Mouse (Mus musculus): ENCODE data around the gene Phc1. TPM values are rescaled to one million over a fixed set of nuclear protein-coding genes. Genes with fewer than 3 reads are reported as not detected.

Phc1 gene
- polyA plus RNA-seq, 1 experiment from 2014 or later = 7.4 TPM

GRCm38 (mm10) chr6:122310187-122310820, 30.1 kb downstream of the Phc1 start:
- WGBS = 62% methylated on average over 5 of the region's 5 CpGs
- H3K4me2 ChIP-seq (ENCODE audit: low read depth, low read length) = peak overlapping the region; percentile 71
- 0 out of 2 replicates have a peak, but pooled peaks cover 3% of the 10 kb centered on the region for H3K36me3 ChIP-seq (ENCODE audit: control insufficient read depth, insufficient read depth, low read length)
- H3K27me3 ChIP-seq (replicated peaks; ENCODE audit: control insufficient read depth, insufficient read depth, low read length) = no peaks in the 10 kb centered on the region
- peaks cover 11% of the 10 kb centered on the region; the same call in 1 of the 2 replicates for H3K4me1 ChIP-seq (ENCODE audit: control insufficient read depth, insufficient read depth, low read length)
- peak overlapping the region; percentile 93 for H3K4me3 ChIP-seq (ENCODE audit: low read length)
- H3K9me3 ChIP-seq (ENCODE audit: control insufficient read depth, low read length) = no peaks in the 10 kb centered on the region
- no peak for ATAC-seq
- peak overlapping the region; percentile 91 for H3K9ac ChIP-seq (ENCODE audit: low read depth, low read length)
- no peak overlapping the region for H3K27ac ChIP-seq (ENCODE audit: low read length)

DNA sequence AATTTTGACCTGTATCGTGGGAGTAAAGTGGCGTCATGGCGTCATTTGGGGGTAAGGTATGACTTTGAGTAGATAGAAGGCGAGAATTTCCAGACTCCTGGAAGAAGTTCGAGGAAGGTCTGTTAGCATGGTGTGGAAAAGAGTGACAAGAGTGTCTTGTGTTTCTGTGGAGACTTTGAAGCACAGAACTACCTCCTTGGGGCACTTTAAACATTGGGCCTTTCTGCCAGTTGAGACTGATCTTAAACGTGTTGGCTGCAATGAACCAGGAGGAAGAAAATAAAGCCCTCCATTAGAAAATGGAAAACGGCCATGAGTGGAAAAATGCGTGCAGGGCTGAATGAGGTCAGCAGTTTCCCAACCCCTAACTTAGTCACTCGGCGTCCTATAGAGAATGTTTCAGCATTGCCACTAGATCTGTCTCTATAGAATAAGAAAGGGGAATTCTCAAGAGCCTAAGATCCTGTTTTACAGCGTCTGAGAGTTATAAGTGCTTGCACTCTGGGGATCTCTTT, 30.9 kb downstream of the Phc1 start:
- WGBS = 6% methylated on average over 11 of the region's 11 CpGs
- Histone ChIP-seq H3K9me3 (ENCODE audit: control insufficient read depth, low read length) (no peaks in the 10 kb centered on the region), H3K27me3 (replicated peaks; ENCODE audit: control insufficient read depth, insufficient read depth, low read length) (no peaks in the 10 kb centered on the region), H3K4me1 (ENCODE audit: control insufficient read depth, insufficient read depth, low read length) (peaks cover 11% of the 10 kb centered on the region; the same call in 1 of the 2 replicates), H3K36me3 (ENCODE audit: control insufficient read depth, insufficient read depth, low read length) (0 out of 2 replicates have a peak, but pooled peaks cover 3% of the 10 kb centered on the region), H3K4me3 (ENCODE audit: low read length) (peak overlapping the region; percentile 93), H3K9ac (ENCODE audit: low read depth, low read length) (peak overlapping the region; percentile 91), H3K4me2 (ENCODE audit: low read depth, low read length) (peak overlapping the region; percentile 71), H3K27ac (ENCODE audit: low read length) (0 out of 2 replicates have a peak overlapping the region, but pooled peaks have one; percentile 11)
- ATAC-seq = no peak

- ATAC-seq = peak; percentile 100
Observed at GRCm38 (mm10) chr6:122308505-122309393, 31.6 kb downstream of the Phc1 start, which contains the start of gene M6pr. TSS of gene M6pr (plus strand) at chr6:122308720.

DNA sequence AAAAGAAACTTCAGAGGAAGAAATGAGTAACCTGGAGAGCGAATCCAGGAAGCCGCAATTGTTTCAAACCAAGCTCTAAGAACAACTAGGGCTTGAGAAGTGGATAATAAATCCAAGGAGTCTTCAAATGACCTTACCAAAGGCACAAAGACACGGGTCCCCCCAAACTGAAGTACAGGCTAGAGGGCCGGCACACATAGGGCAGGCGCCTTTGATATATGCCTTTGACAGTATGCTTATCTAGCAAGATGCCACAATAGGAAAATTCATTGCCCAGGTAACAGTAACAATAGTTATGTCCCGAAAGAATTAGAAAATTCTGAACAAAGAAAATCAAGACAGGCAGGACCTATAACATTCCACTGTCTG, 32.2 kb downstream of the Phc1 start:
- H3K36me3 ChIP-seq (ENCODE audit: control insufficient read depth, insufficient read depth, low read length) = no peaks in the 10 kb centered on the region
- peaks cover 11% of the 10 kb centered on the region; the same call in 1 of the 2 replicates for H3K4me1 ChIP-seq (ENCODE audit: control insufficient read depth, insufficient read depth, low read length)
- no peaks in the 10 kb centered on the region for H3K9me3 ChIP-seq (ENCODE audit: control insufficient read depth, low read length)
- H3K4me2 ChIP-seq (ENCODE audit: low read depth, low read length) = no peak overlapping the region; the same call in 1 of the 2 replicates
- H3K4me3 ChIP-seq (ENCODE audit: low read length) = peak overlapping the region; percentile 93
- no peak overlapping the region for H3K9ac ChIP-seq (ENCODE audit: low read depth, low read length)
- H3K27ac ChIP-seq (ENCODE audit: low read length) = no peak overlapping the region
- 66% methylated on average over 6 of the region's 6 CpGs for WGBS
- H3K27me3 ChIP-seq (replicated peaks; ENCODE audit: control insufficient read depth, insufficient read depth, low read length) = no peaks in the 10 kb centered on the region
- ATAC-seq = peak; percentile 22

More at GRCm38 (mm10) chr6:122308505-122309393, 31.6 kb downstream of the Phc1 start, which contains the start of gene M6pr:
- Histone ChIP-seq H3K4me3 (ENCODE audit: low read length) (peak within 1 kb of the TSS; percentile 93), H3K9ac (ENCODE audit: low read depth, low read length) (peak within 1 kb of the TSS; percentile 91), H3K4me1 (ENCODE audit: control insufficient read depth, insufficient read depth, low read length) (peaks cover 11% of the 10 kb centered on the region; the same call in 1 of the 2 replicates), H3K36me3 (ENCODE audit: control insufficient read depth, insufficient read depth, low read length) (no peaks in the 10 kb centered on the region), H3K4me2 (ENCODE audit: low read depth, low read length) (peak within 1 kb of the TSS; percentile 71), H3K27ac (ENCODE audit: low read length) (peak within 1 kb of the TSS; percentile 80), H3K27me3 (replicated peaks; ENCODE audit: control insufficient read depth, insufficient read depth, low read length) (no peaks in the 10 kb centered on the region), H3K9me3 (ENCODE audit: control insufficient read depth, low read length) (no peaks in the 10 kb centered on the region)
- WGBS = under 1% methylated on average over 49 of the region's 49 CpGs

DNA sequence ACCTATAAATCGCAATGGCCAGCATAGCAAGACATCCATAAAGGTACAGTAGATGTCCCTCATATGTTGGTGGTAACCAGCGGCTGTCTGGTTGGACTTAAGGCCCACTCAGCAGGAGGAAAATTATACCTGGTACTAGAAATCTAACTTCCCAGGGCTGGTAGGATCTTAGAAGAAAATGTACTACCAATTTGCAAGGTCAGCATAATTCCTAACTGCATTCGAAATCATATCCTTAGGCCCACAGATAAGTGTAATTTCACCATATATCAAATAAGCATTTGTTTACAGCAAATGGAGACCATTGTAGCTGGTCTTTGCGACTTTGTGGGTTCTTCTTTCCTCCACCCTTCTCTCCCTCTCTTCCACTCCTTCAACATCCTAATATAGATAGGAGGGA, 33.7 kb downstream of the Phc1 start:
- ATAC-seq = no peak
- Histone ChIP-seq H3K27ac (ENCODE audit: low read length) (no peak overlapping the region), H3K9ac (ENCODE audit: low read depth, low read length) (no peak overlapping the region), H3K4me1 (ENCODE audit: control insufficient read depth, insufficient read depth, low read length) (peaks cover 11% of the 10 kb centered on the region; the same call in 1 of the 2 replicates), H3K4me3 (ENCODE audit: low read length) (no peak overlapping the region), H3K9me3 (ENCODE audit: control insufficient read depth, low read length) (no peaks in the 10 kb centered on the region), H3K4me2 (ENCODE audit: low read depth, low read length) (no peak overlapping the region), H3K27me3 (replicated peaks; ENCODE audit: control insufficient read depth, insufficient read depth, low read length) (no peaks in the 10 kb centered on the region), H3K36me3 (ENCODE audit: control insufficient read depth, insufficient read depth, low read length) (no peaks in the 10 kb centered on the region)
- WGBS = 87% methylated on average over 4 of the region's 4 CpGs

DNA sequence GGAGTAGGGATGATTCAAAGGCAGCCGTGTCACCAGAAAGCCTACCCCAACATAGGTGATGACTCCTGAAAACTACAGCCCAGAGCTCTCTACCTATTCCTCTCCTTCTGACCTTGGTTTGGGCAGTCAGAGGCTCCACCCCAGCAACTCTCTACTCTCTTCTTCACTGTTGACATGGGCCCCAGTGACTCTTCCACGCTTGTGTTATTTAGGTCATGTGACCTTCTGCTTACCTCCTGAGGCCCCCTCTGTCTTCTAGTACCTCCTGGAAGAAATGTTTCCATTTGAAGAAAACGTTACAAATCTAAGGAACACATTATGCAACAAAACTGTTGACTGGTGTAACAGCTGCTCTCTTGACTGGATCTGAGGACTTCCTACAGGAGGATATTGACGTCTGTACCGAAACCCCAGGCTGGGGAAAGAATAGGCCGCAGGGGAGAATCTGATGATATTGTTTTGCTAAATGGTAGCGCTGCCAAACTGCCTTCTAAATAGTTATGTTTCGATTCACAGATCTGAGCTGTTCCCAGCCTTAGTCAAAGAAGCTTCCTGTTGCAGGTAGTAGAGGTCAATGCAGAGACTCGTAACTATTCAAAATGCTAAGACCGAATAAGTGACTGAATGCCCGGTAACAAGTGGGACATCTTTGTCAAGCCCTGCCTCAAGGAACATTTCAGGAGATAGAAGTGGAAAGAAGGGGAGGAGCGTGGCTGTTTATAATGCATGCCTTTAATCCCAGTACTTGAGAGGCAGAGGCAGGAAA, 35.4 kb downstream of the Phc1 start:
- H3K4me3 ChIP-seq (ENCODE audit: low read length) = no peak overlapping the region
- 80% methylated on average over 12 of the region's 12 CpGs for WGBS
- H3K9ac ChIP-seq (ENCODE audit: low read depth, low read length) = no peak overlapping the region
- ATAC-seq = no peak
- no peaks in the 10 kb centered on the region for H3K9me3 ChIP-seq (ENCODE audit: control insufficient read depth, low read length)
- no peaks in the 10 kb centered on the region for H3K27me3 ChIP-seq (replicated peaks; ENCODE audit: control insufficient read depth, insufficient read depth, low read length)
- no peak overlapping the region for H3K4me2 ChIP-seq (ENCODE audit: low read depth, low read length)
- peaks cover 4% of the 10 kb centered on the region; the same call in 1 of the 2 replicates for H3K4me1 ChIP-seq (ENCODE audit: control insufficient read depth, insufficient read depth, low read length)
- no peaks in the 10 kb centered on the region for H3K36me3 ChIP-seq (ENCODE audit: control insufficient read depth, insufficient read depth, low read length)
- no peak overlapping the region for H3K27ac ChIP-seq (ENCODE audit: low read length)

DNA sequence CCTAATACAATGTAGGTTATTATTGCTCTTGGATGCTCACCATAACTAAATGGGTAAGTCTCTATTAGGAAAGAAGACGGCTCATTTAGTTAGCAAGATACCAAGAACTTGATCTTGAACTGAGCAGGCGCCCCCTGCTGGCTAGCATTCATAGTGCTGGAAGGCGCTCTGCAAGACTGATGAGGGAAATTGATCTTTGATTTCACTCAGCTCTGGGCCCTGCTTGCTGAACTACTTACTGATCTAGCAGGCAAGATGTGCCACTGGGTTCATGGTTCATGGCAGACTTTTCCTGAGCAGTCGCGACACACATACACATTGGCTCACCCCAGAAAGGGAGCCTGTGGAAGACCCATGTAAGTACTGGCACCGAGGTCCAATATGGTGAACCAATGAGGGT, 36.0 kb downstream of the Phc1 start:
- 34% methylated on average over 6 of the region's 6 CpGs for WGBS
- no peaks in the 10 kb centered on the region for H3K9me3 ChIP-seq (ENCODE audit: control insufficient read depth, low read length)
- H3K9ac ChIP-seq (ENCODE audit: low read depth, low read length) = no peak overlapping the region
- no peaks in the 10 kb centered on the region for H3K36me3 ChIP-seq (ENCODE audit: control insufficient read depth, insufficient read depth, low read length)
- no peak overlapping the region for H3K4me2 ChIP-seq (ENCODE audit: low read depth, low read length)
- H3K27me3 ChIP-seq (replicated peaks; ENCODE audit: control insufficient read depth, insufficient read depth, low read length) = no peaks in the 10 kb centered on the region
- H3K4me1 ChIP-seq (ENCODE audit: control insufficient read depth, insufficient read depth, low read length) = no peaks in the 10 kb centered on the region
- no peak overlapping the region for H3K4me3 ChIP-seq (ENCODE audit: low read length)
- no peak for ATAC-seq
- H3K27ac ChIP-seq (ENCODE audit: low read length) = no peak overlapping the region

GRCm38 (mm10) chr6:122303526-122303925, 36.8 kb downstream of the Phc1 start:
- WGBS = 79% methylated on average over 9 of the region's 9 CpGs
- Histone ChIP-seq H3K9ac (ENCODE audit: low read depth, low read length) (no peak overlapping the region), H3K9me3 (ENCODE audit: control insufficient read depth, low read length) (no peaks in the 10 kb centered on the region), H3K4me2 (ENCODE audit: low read depth, low read length) (no peak overlapping the region), H3K4me3 (ENCODE audit: low read length) (no peak overlapping the region), H3K27me3 (replicated peaks; ENCODE audit: control insufficient read depth, insufficient read depth, low read length) (no peaks in the 10 kb centered on the region), H3K36me3 (ENCODE audit: control insufficient read depth, insufficient read depth, low read length) (no peaks in the 10 kb centered on the region), H3K4me1 (ENCODE audit: control insufficient read depth, insufficient read depth, low read length) (no peaks in the 10 kb centered on the region), H3K27ac (ENCODE audit: low read length) (no peak overlapping the region)
- ATAC-seq = no peak

All from intestine, embryonic 16.5 days (tissue).